Mouse (Mus musculus): ENCODE data around the gene Atrip.

DNA sequence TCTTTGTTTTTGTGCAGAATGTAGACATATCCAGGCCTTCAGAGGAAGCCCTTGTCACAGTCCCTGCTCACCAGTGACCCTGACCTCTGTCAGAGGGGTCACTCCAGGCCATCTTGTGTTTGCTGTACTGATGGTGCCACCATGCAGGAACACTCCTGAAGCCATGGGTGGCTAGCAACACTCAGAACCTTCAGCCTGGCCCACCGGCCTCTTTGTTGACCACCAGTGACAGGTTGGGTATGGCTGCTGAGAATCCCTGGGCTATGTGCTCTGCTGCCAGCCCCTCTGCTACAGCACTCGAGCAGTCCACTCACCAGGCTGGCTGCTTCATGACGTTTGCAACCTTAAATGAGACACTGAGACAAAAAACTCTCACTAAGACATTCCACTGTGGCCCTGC lies 43.6 kb downstream of the Atrip start:
- TF ChIP-seq CTCF (IDR thresholded peaks at IDR 0.05; ENCODE audit: extremely low read depth, insufficient read length, insufficient replicate concordance, low read depth, low read length) (no peak), POLR2A (IDR thresholded peaks at IDR 0.05; ENCODE audit: low read depth, low read length) (no peak)
